In the genomic region with DNA sequence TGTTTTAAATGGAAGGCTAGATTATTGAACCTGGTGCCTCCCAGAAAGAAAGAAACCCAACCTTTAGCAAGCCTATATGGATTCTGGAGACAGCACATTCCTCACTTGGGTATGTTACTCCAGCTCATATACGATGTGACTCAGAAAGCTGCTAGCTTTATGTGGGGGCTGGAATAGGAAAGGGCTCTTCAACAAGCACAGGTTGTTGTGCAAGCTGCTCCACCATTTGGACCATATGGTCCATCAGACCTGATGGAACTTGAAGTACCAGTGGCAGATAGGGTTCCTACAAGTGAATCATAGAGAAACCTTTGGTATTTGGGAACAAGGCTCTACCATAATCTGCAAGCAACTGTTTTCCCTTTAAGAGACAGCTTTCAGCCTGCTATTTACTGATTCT, we compare ENCODE assay signal across 22 mouse cellular contexts.
A peak's percentile ranks its signal among the peaks of the same experiment; 100 is the strongest.
DNase-seq lines count a peak whose midpoint lies in the region; ATAC-seq lines count a peak whose summit lies in the region.
"Had no signal": no experiment of that assay in that cellular context is flagged by ENCODE, and none has a peak within 500 bp of the region (broad histone marks: within the 10 kb centered on the region; RNA-seq: fewer than 3 reads in every experiment).

No protein-coding gene starts in this region.

- H3K4me2 ChIP-seq in hindbrain, embryonic 13.5 days = no peak overlapping the region
- H3K4me2 ChIP-seq: forebrain, embryonic 12.5 days; heart, embryonic 13.5 days; hindbrain, embryonic 14.5 days; intestine, embryonic 15.5 days; midbrain, embryonic 12.5 days; neural tube, embryonic 13.5 days had no signal

- DNase-seq in cerebellum, adult 11-12 months = peak; percentile 44
- DNase-seq in cerebellum, postnatal 4 days (ENCODE audit: low spot score in 2 of 2) = no peak
- peak; percentile 10 to 21 for DNase-seq in right cerebral cortex, adult 2 months (ENCODE audit: low spot score in 2 of 2)
- DNase-seq in right cerebral cortex, postnatal 10 days (ENCODE audit: low spot score in 2 of 2) = no peak
- DNase-seq in layer of hippocampus, adult 8-10 months (ENCODE audit: low spot score in 2 of 2) = peak; percentile 63 to 67
- no peak for DNase-seq in urinary bladder, postnatal 4 days (ENCODE audit: low spot score in 2 of 2)
- DNase-seq: adrenal gland, postnatal 36 days; gastrocnemius, postnatal 10 days; heart, adult 11 months; kidney, adult 9 months; kidney, postnatal 25 days; liver; thymus, postnatal 25 days had no signal

- H3K4me3 ChIP-seq in hindbrain, embryonic 13.5 days = no peak overlapping the region
- H3K4me3 ChIP-seq: forebrain, embryonic 12.5 days; heart, embryonic 13.5 days; intestine, embryonic 15.5 days; midbrain, embryonic 12.5 days; neural tube, embryonic 13.5 days had no signal

- H3K27me3 ChIP-seq in hindbrain, embryonic 13.5 days = no peaks in the 10 kb centered on the region
- H3K27me3 ChIP-seq: forebrain, embryonic 12.5 days; heart, embryonic 13.5 days; intestine, embryonic 15.5 days; midbrain, embryonic 12.5 days; neural tube, embryonic 13.5 days had no signal

- ATAC-seq in hindbrain, embryonic 13.5 days (ENCODE audit: low FRiP score) = no peak
- ATAC-seq: intestine, embryonic 15.5 days; lung, postnatal 0 days had no signal

- 92% methylated on average over 1 of the region's 1 CpGs for WGBS in hindbrain, embryonic 13.5 days

- H3K27ac ChIP-seq in hindbrain, embryonic 13.5 days = no peak overlapping the region
- H3K27ac ChIP-seq: forebrain, embryonic 12.5 days; heart, embryonic 13.5 days; hindbrain, embryonic 14.5 days; intestine, embryonic 15.5 days; midbrain, embryonic 12.5 days; neural tube, embryonic 13.5 days had no signal

- no peaks in the 10 kb centered on the region for H3K9me3 ChIP-seq in hindbrain, embryonic 13.5 days
- H3K9me3 ChIP-seq: forebrain, embryonic 12.5 days; G1E; heart, embryonic 13.5 days; intestine, embryonic 15.5 days; midbrain, embryonic 12.5 days; neural tube, embryonic 13.5 days had no signal

- H3K4me1 ChIP-seq in hindbrain, embryonic 13.5 days (replicated peaks) = no peaks in the 10 kb centered on the region
- H3K4me1 ChIP-seq: forebrain, embryonic 12.5 days; heart, embryonic 13.5 days; intestine, embryonic 15.5 days; midbrain, embryonic 12.5 days; neural tube, embryonic 13.5 days had no signal

- H3K9ac ChIP-seq in hindbrain, embryonic 13.5 days = no peak overlapping the region
- H3K9ac ChIP-seq: forebrain, embryonic 12.5 days; heart, embryonic 13.5 days; hindbrain, embryonic 14.5 days; intestine, embryonic 15.5 days; midbrain, embryonic 12.5 days; neural tube, embryonic 13.5 days had no signal

- no peaks in the 10 kb centered on the region for H3K36me3 ChIP-seq in hindbrain, embryonic 13.5 days
- H3K36me3 ChIP-seq: forebrain, embryonic 12.5 days; G1E; heart, embryonic 13.5 days; intestine, embryonic 15.5 days; midbrain, embryonic 12.5 days; neural tube, embryonic 13.5 days had no signal

Comparison
In these comparisons a context has a peak if more than half of its experiments do, and no peak if none do; other contexts are left out.
1. DNase-seq: peak in cerebellum, adult 11-12 months (single experiment), right cerebral cortex, adult 2 months (2 of 2) and layer of hippocampus, adult 8-10 months (2 of 2); none in cerebellum, postnatal 4 days (0 of 2), right cerebral cortex, postnatal 10 days (0 of 2) and urinary bladder, postnatal 4 days (0 of 2).